Mouse (Mus musculus) hindbrain, postnatal 0 days (tissue): ENCODE data around the gene Msh3. TPM values are rescaled to one million over a fixed set of nuclear protein-coding genes. Genes with fewer than 3 reads are reported as not detected.
A peak's percentile ranks its signal among the peaks of the same experiment; 100 is the strongest.

Source experiments
- ATAC-seq: fragments of 200-750 bp; cut with Nextera tagmentation; 2 replicates; pipeline ENCODE4 v1.8.0; 2017; ENCODE audit warnings: mild to moderate bottlenecking, moderate TSS enrichment, moderate library complexity
- DNase-seq: peaks from one replicate; pipeline ENCODE4 v3.0.0-alpha.2; 2015; ENCODE audit warnings: low spot score
- H3K27ac ChIP-seq: fragments of 300-500 bp; sonication (generic); 2 replicates; pipeline ENCODE4 v1.5.1; 2014; ENCODE audit warnings: mild to moderate bottlenecking
- H3K27me3 ChIP-seq: fragments of 300-500 bp; sonication (generic); 2 replicates; pipeline ENCODE4 v1.6.1; 2014; ENCODE audit warnings: low read length, mixed read lengths; ENCODE audit not compliant: insufficient read depth
- H3K36me3 ChIP-seq: fragments of 300-500 bp; sonication (generic); 2 replicates; pipeline ENCODE4 v1.6.1; 2014; ENCODE audit warnings: low read length, mixed read lengths; ENCODE audit not compliant: insufficient read depth
- H3K4me1 ChIP-seq: fragments of 300-500 bp; sonication (generic); 2 replicates; pipeline ENCODE4 v1.6.1; 2014; ENCODE audit warnings: antibody characterized with exemption, low read length, mixed read lengths; ENCODE audit not compliant: insufficient read depth
- H3K4me2 ChIP-seq: fragments of 300-500 bp; sonication (generic); 2 replicates; pipeline ENCODE4 v1.6.1; 2014; ENCODE audit warnings: low read depth, mild to moderate bottlenecking, low read length, moderate library complexity, mixed read lengths
- H3K4me3 ChIP-seq: fragments of 300-500 bp; sonication (generic); 2 replicates; pipeline ENCODE4 v1.5.1; 2014; ENCODE audit warnings: low read length
- H3K9ac ChIP-seq: fragments of 300-500 bp; sonication (generic); replicated peaks from 2 replicates; pipeline ENCODE4 v1.6.1; 2014; ENCODE audit warnings: mild to moderate bottlenecking, low read length, moderate library complexity, mixed read lengths
- H3K9me3 ChIP-seq: fragments of 300-500 bp; sonication (generic); 2 replicates; pipeline ENCODE4 v1.6.1; 2016; ENCODE audit warnings: low read length, mixed read lengths
- CTCF ChIP-seq: IDR thresholded peaks from 2 replicates; pipeline ENCODE4 v1.5.1; 2016; ENCODE audit warnings: antibody characterized with exemption, control low read depth, low read depth
- WGBS: fragments of 180-500 bp; shearing (Covaris S2); extraction: QIAGEN DNeasy Blood & Tissue Kit; methylation state at CpG from one replicate; pipeline ENCODE4 v1.1.7; 2014; 5-methylcytosine and 5-hydroxymethylcytosine counted together
- polyA plus RNA-seq: library from polyadenylated mRNA; unstranded; fragments of >200 nt; fragmentation: Nextera tagmentation; extraction: Ambion mirVana; gene quantifications from 2 replicates; pipeline ENCODE4 v1.2.1, GENCODE M21; 2015
- total RNA-seq: library from RNA; depleted of rRNA; stranded (reverse); fragments of >200 nt; gene quantifications from 2 replicates; pipeline ENCODE4 v1.2.3, GENCODE M21; 2014

The Msh3 gene
- total and polyA plus RNA-seq, 2 experiments from 2014 or later: 15.0 to 21.1 TPM

GRCm38 (mm10) chr13:92304291-92304690 lies 50.5 kb downstream of the Msh3 start:
- Histone ChIP-seq H3K27ac (no peak overlapping the region), H3K36me3 (no peaks in the 10 kb centered on the region; the same call in 1 of the 2 replicates), H3K4me1 (no peaks in the 10 kb centered on the region), H3K9ac (no peak overlapping the region), H3K9me3 (no peaks in the 10 kb centered on the region), H3K4me3 (no peak overlapping the region), H3K27me3 (no peaks in the 10 kb centered on the region), H3K4me2 (no peak overlapping the region)
- DNase-seq: no peak
- TF ChIP-seq CTCF: no peak
- ATAC-seq: no peak
- WGBS: 95% methylated on average over 5 of the region's 5 CpGs

GRCm38 (mm10) chr13:92303062-92303948 lies 51.5 kb downstream of the Msh3 start:
- H3K4me1 ChIP-seq: no peaks in the 10 kb centered on the region
- no peaks in the 10 kb centered on the region; the same call in 1 of the 2 replicates for H3K36me3 ChIP-seq
- H3K9me3 ChIP-seq: no peaks in the 10 kb centered on the region
- TF ChIP-seq CTCF: no peak
- no peak overlapping the region for H3K4me2 ChIP-seq
- DNase-seq (peak; percentile 3), ATAC-seq (no peak)
- H3K4me3 ChIP-seq: no peak overlapping the region
- H3K9ac ChIP-seq: no peak overlapping the region
- H3K27me3 ChIP-seq: no peaks in the 10 kb centered on the region
- H3K27ac ChIP-seq: no peak overlapping the region
- 66% methylated on average over 8 of the region's 8 CpGs for WGBS

GRCm38 (mm10) chr13:92302466-92302865 lies 52.3 kb downstream of the Msh3 start:
- Histone ChIP-seq H3K27ac (no peak overlapping the region), H3K4me3 (no peak overlapping the region), H3K4me1 (no peaks in the 10 kb centered on the region), H3K9ac (no peak overlapping the region), H3K27me3 (no peaks in the 10 kb centered on the region), H3K9me3 (no peaks in the 10 kb centered on the region), H3K36me3 (no peaks in the 10 kb centered on the region; the same call in 1 of the 2 replicates), H3K4me2 (no peak overlapping the region)
- TF ChIP-seq CTCF: no peak
- ATAC-seq: no peak
- no peak for DNase-seq
- 88% methylated on average over 4 of the region's 4 CpGs for WGBS

GRCm38 (mm10) chr13:92301754-92302153 lies 53.0 kb downstream of the Msh3 start:
- WGBS: 82% methylated on average over 4 of the region's 4 CpGs
- Histone ChIP-seq H3K4me1 (no peaks in the 10 kb centered on the region), H3K36me3 (no peaks in the 10 kb centered on the region; the same call in 1 of the 2 replicates), H3K9me3 (no peaks in the 10 kb centered on the region), H3K27ac (no peak overlapping the region), H3K27me3 (no peaks in the 10 kb centered on the region), H3K4me3 (no peak overlapping the region), H3K9ac (no peak overlapping the region), H3K4me2 (no peak overlapping the region)
- ATAC-seq (no peak), DNase-seq (no peak)
- no peak for TF ChIP-seq CTCF

- TF ChIP-seq CTCF: no peak
- no peak for DNase-seq
- no peaks in the 10 kb centered on the region for H3K27me3 ChIP-seq
- H3K4me1 ChIP-seq: no peaks in the 10 kb centered on the region
- WGBS: 87% methylated on average over 1 of the region's 1 CpGs
- ATAC-seq: no peak
- H3K27ac ChIP-seq: no peak overlapping the region
- no peak overlapping the region for H3K4me3 ChIP-seq
- H3K36me3 ChIP-seq: no peaks in the 10 kb centered on the region; the same call in 1 of the 2 replicates
- H3K9ac ChIP-seq: no peak overlapping the region
- H3K4me2 ChIP-seq: no peak overlapping the region
- no peaks in the 10 kb centered on the region for H3K9me3 ChIP-seq
These were observed 55.3 kb downstream of the Msh3 start for GRCm38 (mm10) chr13:92299522-92299921.

- ATAC-seq: no peak
- Histone ChIP-seq H3K36me3 (no peaks in the 10 kb centered on the region; the same call in 1 of the 2 replicates), H3K9ac (no peak overlapping the region), H3K27ac (no peak overlapping the region), H3K4me3 (no peak overlapping the region), H3K9me3 (no peaks in the 10 kb centered on the region), H3K4me2 (no peak overlapping the region), H3K27me3 (no peaks in the 10 kb centered on the region), H3K4me1 (no peaks in the 10 kb centered on the region)
- no peak for TF ChIP-seq CTCF
- WGBS: 79% methylated on average over 2 of the region's 2 CpGs
- DNase-seq: no peak
These were observed 57.8 kb downstream of the Msh3 start for GRCm38 (mm10) chr13:92297021-92297420.

GRCm38 (mm10) chr13:92296490-92296889 lies 58.3 kb downstream of the Msh3 start:
- TF ChIP-seq CTCF: no peak
- no peaks in the 10 kb centered on the region for H3K9me3 ChIP-seq
- no peaks in the 10 kb centered on the region; the same call in 1 of the 2 replicates for H3K36me3 ChIP-seq
- WGBS: 95% methylated on average over 4 of the region's 4 CpGs
- no peaks in the 10 kb centered on the region for H3K27me3 ChIP-seq
- no peak overlapping the region for H3K4me3 ChIP-seq
- no peak overlapping the region for H3K9ac ChIP-seq
- no peak overlapping the region for H3K27ac ChIP-seq
- ATAC-seq (no peak), DNase-seq (no peak)
- H3K4me1 ChIP-seq: no peaks in the 10 kb centered on the region
- no peak overlapping the region for H3K4me2 ChIP-seq
